ENCODE assay signal across 16 mouse cellular contexts in the genomic region with DNA sequence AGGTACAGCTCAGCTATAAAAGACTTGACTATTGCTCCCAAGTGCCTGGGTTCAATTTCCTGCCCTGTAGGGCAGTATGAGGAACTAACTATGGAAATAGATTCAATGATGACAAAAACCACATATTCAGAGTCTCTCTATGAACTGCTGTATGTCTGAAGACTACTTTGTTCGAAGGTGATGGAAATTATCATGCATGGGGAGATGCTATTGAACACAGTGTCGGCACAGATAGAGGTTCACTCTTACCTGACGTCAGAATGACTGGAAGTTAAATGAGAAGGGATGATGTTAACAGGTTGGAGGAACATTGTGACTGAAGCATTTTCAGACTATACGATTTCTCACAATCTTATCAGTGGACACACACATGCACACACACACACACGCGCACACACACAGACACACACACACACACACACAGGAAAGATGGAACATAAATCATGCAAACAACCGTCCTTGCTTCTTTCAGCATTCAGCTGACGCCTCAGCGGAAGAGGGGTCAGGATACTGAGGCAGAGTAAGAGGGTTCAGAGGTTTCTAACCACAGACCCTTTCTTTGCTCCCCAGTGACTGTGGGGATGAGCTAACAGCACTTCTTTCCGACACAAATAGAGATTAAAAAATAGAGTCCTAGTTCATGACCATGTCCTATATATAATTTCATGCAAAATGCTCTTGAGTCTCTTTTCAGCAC.
DNase-seq lines count a peak whose midpoint lies in the region; ATAC-seq and TF ChIP-seq lines count a peak whose summit lies in the region.
"Had no signal": no experiment of that assay in that cellular context is flagged by ENCODE, and none has a peak within 500 bp of the region (broad histone marks: within the 10 kb centered on the region; RNA-seq: fewer than 3 reads in every experiment).

No protein-coding gene starts in this region.

- H3K9me3 ChIP-seq in liver, postnatal 0 days (ENCODE audit: low read length) = no peaks in the 10 kb centered on the region
- no peaks in the 10 kb centered on the region for H3K9me3 ChIP-seq in liver, embryonic 11.5 days (ENCODE audit: control insufficient read depth, low read length)
- H3K9me3 ChIP-seq: hindbrain, embryonic 10.5 days; kidney, embryonic 15.5 days; limb, embryonic 13.5 days had no signal

- TF ChIP-seq POLR2A in bone marrow, adult 2 months (IDR thresholded peaks at IDR 0.05; ENCODE audit: borderline replicate concordance, control insufficient read depth, low read depth, low read length) = no peak

- no peak overlapping the region for H3K4me3 ChIP-seq in liver, postnatal 0 days (ENCODE audit: low read depth, low read length)
- no peak overlapping the region for H3K4me3 ChIP-seq in liver, embryonic 11.5 days (ENCODE audit: low read depth, low read length)
- peak overlapping the region; percentile 40 for H3K4me3 ChIP-seq in bone marrow, adult 2 months (replicated peaks; ENCODE audit: control insufficient read depth, low read depth, low read length)
- H3K4me3 ChIP-seq: hindbrain, embryonic 10.5 days; kidney, embryonic 15.5 days; limb, embryonic 13.5 days had no signal

- H3K4me1 ChIP-seq in liver, postnatal 0 days (ENCODE audit: insufficient read depth) = no peaks in the 10 kb centered on the region
- no peaks in the 10 kb centered on the region for H3K4me1 ChIP-seq in liver, embryonic 11.5 days (replicated peaks; ENCODE audit: control insufficient read depth, insufficient read depth, low read length)
- H3K4me1 ChIP-seq in bone marrow, adult 2 months (ENCODE audit: control insufficient read depth, insufficient read depth, low read length) = peaks cover 1% of the 10 kb centered on the region; the same call in 1 of the 2 replicates
- H3K4me1 ChIP-seq: hindbrain, embryonic 10.5 days; kidney, embryonic 15.5 days; limb, embryonic 13.5 days had no signal

- WGBS in liver, postnatal 0 days (ENCODE audit: insufficient replicate concordance) = 42% methylated on average over 10 of the region's 10 CpGs
- WGBS in liver, embryonic 11.5 days = 69% methylated on average over 10 of the region's 10 CpGs
- 16% methylated on average over 10 of the region's 10 CpGs for WGBS in bone marrow, adult 2 months

- no peaks in the 10 kb centered on the region for H3K27me3 ChIP-seq in liver, postnatal 0 days (ENCODE audit: insufficient read depth, low read length)
- no peaks in the 10 kb centered on the region for H3K27me3 ChIP-seq in liver, embryonic 11.5 days (replicated peaks; ENCODE audit: control insufficient read depth, insufficient read depth, low read length)
- H3K27me3 ChIP-seq: kidney, embryonic 15.5 days; limb, embryonic 13.5 days had no signal

- peak overlapping the region; percentile 16; the same call in 1 of the 2 replicates for H3K4me2 ChIP-seq in liver, postnatal 0 days (ENCODE audit: low read depth, low read length)
- no peak overlapping the region for H3K4me2 ChIP-seq in liver, embryonic 11.5 days
- H3K4me2 ChIP-seq: kidney, embryonic 15.5 days; limb, embryonic 13.5 days had no signal

- no peak for TF ChIP-seq CTCF in liver, postnatal 0 days (IDR thresholded peaks at IDR 0.05; ENCODE audit: low read depth)
- TF ChIP-seq CTCF in bone marrow, adult 2 months (IDR thresholded peaks at IDR 0.05; ENCODE audit: control insufficient read depth, insufficient read depth, low read length) = no peak

- TF ChIP-seq EP300 in liver, postnatal 0 days (IDR thresholded peaks at IDR 0.05; ENCODE audit: low read depth) = no peak

- no peak for ATAC-seq in liver, postnatal 0 days
- no peak for ATAC-seq in liver, embryonic 11.5 days (replicated peaks; ENCODE audit: low FRiP score)
- peak; percentile 66 for ATAC-seq in megakaryocyte progenitor cell, adult 5-6 weeks (replicated peaks; ENCODE audit: poor library complexity)
- ATAC-seq: forebrain, embryonic 14.5 days had no signal

- H3K9ac ChIP-seq in liver, postnatal 0 days (replicated peaks) = no peak overlapping the region
- H3K9ac ChIP-seq in liver, embryonic 11.5 days (ENCODE audit: low read depth, low read length) = no peak overlapping the region
- H3K9ac ChIP-seq: kidney, embryonic 15.5 days; limb, embryonic 13.5 days; liver, embryonic 14.5 days had no signal

- no peak overlapping the region for H3K27ac ChIP-seq in liver, postnatal 0 days (ENCODE audit: low read depth)
- no peak overlapping the region for H3K27ac ChIP-seq in liver, embryonic 11.5 days (ENCODE audit: low read depth, low read length)
- H3K27ac ChIP-seq in bone marrow, adult 2 months (ENCODE audit: control insufficient read depth, insufficient read depth, low read depth, low read length, poor library complexity) = no peak overlapping the region
- H3K27ac ChIP-seq: hindbrain, embryonic 10.5 days; kidney, embryonic 15.5 days; limb, embryonic 13.5 days; liver, embryonic 14.5 days had no signal

- no peak for DNase-seq in liver, postnatal 0 days
- no peak for DNase-seq in liver, embryonic 11.5 days (ENCODE audit: low spot score)
- peak; percentile 4 for DNase-seq in thymus, postnatal 25 days
- no peak for DNase-seq in kidney, adult 9 months
- no peak for DNase-seq in heart, adult 11 months
- DNase-seq in lung, postnatal 36 days = no peak
- DNase-seq: cerebellum, adult 8-10 months; gastrocnemius, postnatal 25 days; midbrain, embryonic 14.5 days had no signal

- no peaks in the 10 kb centered on the region for H3K36me3 ChIP-seq in liver, postnatal 0 days (replicated peaks; ENCODE audit: insufficient read depth, low read length)
- H3K36me3 ChIP-seq in liver, embryonic 11.5 days (ENCODE audit: control insufficient read depth, insufficient read depth, low read length) = no peaks in the 10 kb centered on the region
- H3K36me3 ChIP-seq: hindbrain, embryonic 10.5 days; kidney, embryonic 15.5 days; limb, embryonic 13.5 days had no signal
